Mouse (Mus musculus) gastrocnemius, postnatal 25 days (tissue): ENCODE data around the gene Map3k6. TPM values are rescaled to one million over a fixed set of nuclear protein-coding genes. Genes with fewer than 3 reads are reported as not detected.

Experiments used
- DNase-seq: peaks from one replicate; pipeline ENCODE4 v3.0.0; 2022
- total RNA-seq, 2 experiments: library from RNA; stranded (reverse); gene quantifications; 1 replicate in 1 of 2; 2 replicates in 1 of 2; pipeline ENCODE4 v1.2.3; 2021

Gene Map3k6
- total RNA-seq, 2 experiments from 2014 or later: 5.8 to 12.5 TPM

GRCm38 (mm10) chr4:133253412-133253811 lies 12.8 kb downstream of the Map3k6 start:
- DNase-seq: no peak

GRCm38 (mm10) chr4:133255392-133255791 lies 14.8 kb downstream of the Map3k6 start:
- no peak for DNase-seq

GRCm38 (mm10) chr4:133256820-133257219 lies 16.2 kb downstream of the Map3k6 start:
- DNase-seq: no peak

GRCm38 (mm10) chr4:133257230-133257629 lies 16.6 kb downstream of the Map3k6 start:
- DNase-seq: no peak

GRCm38 (mm10) chr4:133257798-133258408 lies 17.3 kb downstream of the Map3k6 start:
- DNase-seq: no peak

GRCm38 (mm10) chr4:133261641-133262374 lies 21.2 kb downstream of the Map3k6 start:
- no peak for DNase-seq

GRCm38 (mm10) chr4:133262375-133262765 lies 21.8 kb downstream of the Map3k6 start:
- DNase-seq: no peak

GRCm38 (mm10) chr4:133262882-133263281 lies 22.3 kb downstream of the Map3k6 start, which contains the start of gene Sytl1:
Gene Sytl1 (minus strand): TSS chr4:133263113.
- DNase-seq: no peak

GRCm38 (mm10) chr4:133263756-133264155 lies 23.1 kb downstream of the Map3k6 start:
- no peak for DNase-seq

- DNase-seq: no peak
Observed at GRCm38 (mm10) chr4:133264559-133264958, 23.9 kb downstream of the Map3k6 start.

- DNase-seq: no peak
Observed at GRCm38 (mm10) chr4:133265297-133265696, 24.7 kb downstream of the Map3k6 start.

GRCm38 (mm10) chr4:133265759-133266158 lies 25.1 kb downstream of the Map3k6 start:
- DNase-seq: no peak

GRCm38 (mm10) chr4:133266248-133266880 lies 25.7 kb downstream of the Map3k6 start:
- peak; percentile 57 for DNase-seq

GRCm38 (mm10) chr4:133268931-133269330 lies 28.3 kb downstream of the Map3k6 start:
- no peak for DNase-seq

- DNase-seq: no peak
Observed at GRCm38 (mm10) chr4:133269596-133269995, 29.0 kb downstream of the Map3k6 start.

GRCm38 (mm10) chr4:133270929-133271328 lies 30.3 kb downstream of the Map3k6 start:
- DNase-seq: no peak

GRCm38 (mm10) chr4:133277104-133278026 lies 36.7 kb downstream of the Map3k6 start, which contains the start of gene Tmem222:
Gene Tmem222 (minus strand): TSS chr4:133277792.
- peak; percentile 93 for DNase-seq

GRCm38 (mm10) chr4:133278067-133278466 lies 37.4 kb downstream of the Map3k6 start:
- no peak for DNase-seq

GRCm38 (mm10) chr4:133278482-133278881 lies 37.9 kb downstream of the Map3k6 start:
- no peak for DNase-seq

GRCm38 (mm10) chr4:133281513-133281912 lies 40.9 kb downstream of the Map3k6 start:
- DNase-seq: no peak

- no peak for DNase-seq
Observed at GRCm38 (mm10) chr4:133281951-133282481, 41.4 kb downstream of the Map3k6 start.

- no peak for DNase-seq
Observed at GRCm38 (mm10) chr4:133282656-133283055, 42.0 kb downstream of the Map3k6 start.
